Mouse (Mus musculus): Measurements from ENCODE around the gene Raver2. TPM values are rescaled to one million over a fixed set of nuclear protein-coding genes. Genes with fewer than 3 reads are reported as not detected.

Raver2 gene
- total and polyA plus RNA-seq, 3 experiments, result 0.04 TPM; not detected in 2

DNA sequence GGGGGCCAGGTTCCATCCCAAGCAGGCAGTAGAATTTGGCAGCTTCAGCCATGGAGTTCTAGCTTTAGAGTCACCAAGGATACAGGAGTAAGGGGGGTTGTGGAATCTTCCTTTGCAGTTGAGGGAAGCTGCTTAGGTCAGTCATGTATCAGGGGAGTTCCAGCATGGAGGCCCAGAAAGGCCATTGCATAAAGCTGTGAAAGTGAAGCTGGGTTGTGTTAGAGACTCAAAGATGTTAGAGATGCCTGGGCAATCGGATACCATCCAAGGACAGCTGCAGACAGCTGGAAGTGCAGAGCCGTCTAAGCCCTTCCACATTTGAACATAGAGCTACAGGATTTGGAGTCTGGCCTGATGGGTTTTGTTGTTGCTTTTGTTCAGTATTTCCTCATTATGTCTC, 25.1 kb upstream of the Raver2 start:
- DNase-seq (ENCODE audit: extremely low read depth), result no peak

DNA sequence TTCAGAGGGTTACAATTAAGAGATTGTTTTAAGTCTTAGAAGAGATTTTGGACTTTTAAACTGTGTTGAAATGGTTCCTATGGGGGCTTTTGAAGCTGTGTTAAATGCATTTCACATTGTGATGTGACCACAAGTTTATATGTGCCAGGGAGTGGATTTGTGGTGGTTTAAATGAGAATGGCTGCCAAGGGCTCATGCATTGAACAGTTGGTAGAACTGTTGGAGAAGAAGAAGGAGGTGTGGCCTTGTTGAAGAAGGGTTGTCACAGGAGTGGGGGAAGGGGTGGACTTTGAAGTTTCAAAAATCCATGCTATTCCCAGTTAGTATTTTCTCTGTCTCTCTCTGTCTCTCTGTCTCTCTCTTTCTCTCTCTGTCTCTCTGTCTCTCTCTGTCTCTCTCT, 24.6 kb upstream of the Raver2 start:
- Histone ChIP-seq H3K9me3 (replicated peaks; ENCODE audit: low read length) (no peaks in the 10 kb centered on the region), H3K4me3 (replicated peaks in 1 of 3; ENCODE audit: low read depth in 2 of 3, low read length in 2 of 3, poor library complexity in 1 of 3) (no peak overlapping the region), H3K4me2 (ENCODE audit: insufficient read depth, low read depth, poor library complexity, severe bottlenecking) (no peak overlapping the region), H3K4me1 (ENCODE audit: control insufficient read depth in 1 of 2, insufficient read depth in 2 of 2) (no peaks in the 10 kb centered on the region), H3K27ac (ENCODE audit: insufficient read depth, low read depth) (no peak overlapping the region), H3K36me3 (replicated peaks in 1 of 2; ENCODE audit: control insufficient read depth in 1 of 2, insufficient read depth in 1 of 2, low read length in 1 of 2) (no peaks in the 10 kb centered on the region), H3K27me3 (replicated peaks) (no peaks in the 10 kb centered on the region), H3K79me2 (replicated peaks; ENCODE audit: control insufficient read depth, extremely low read depth, insufficient read depth, poor library complexity, severe bottlenecking) (no peaks in the 10 kb centered on the region), H3K9ac (ENCODE audit: insufficient read depth, low read depth) (no peak overlapping the region)
- DNase-seq (ENCODE audit: extremely low read depth), result no peak
- in situ Hi-C loops (cut with MboI; ENCODE audit: low pct_ligation_motif_present, low pct_unique_long_range_greater_than_20kb, low sequenced_read_pairs), result no loop called here
- dilution Hi-C loops (cut with MboI; ENCODE audit: extremely low pct_ligation_motif_present, extremely low pct_unique_long_range_greater_than_20kb, low sequenced_read_pairs), result no loop called here
- TF ChIP-seq ZC3H11A (IDR thresholded peaks at IDR 0.05; ENCODE audit: low read depth, low read length) (no peak), JUND (conservative IDR thresholded peaks at IDR 0.05; ENCODE audit: low read depth, low read length) (no peak), MEF2A (IDR thresholded peaks at IDR 0.05; ENCODE audit: borderline replicate concordance, low read depth, low read length) (no peak)

More for the DNA sequence above, 25.1 kb upstream of the Raver2 start:
- no peaks in the 10 kb centered on the region for H3K79me2 ChIP-seq (replicated peaks; ENCODE audit: control insufficient read depth, extremely low read depth, insufficient read depth, poor library complexity, severe bottlenecking)
- no peak overlapping the region for H3K4me3 ChIP-seq (replicated peaks in 1 of 3; ENCODE audit: low read depth in 2 of 3, low read length in 2 of 3, poor library complexity in 1 of 3)
- H3K27ac ChIP-seq (ENCODE audit: insufficient read depth, low read depth), result no peak overlapping the region
- H3K4me2 ChIP-seq (ENCODE audit: insufficient read depth, low read depth, poor library complexity, severe bottlenecking), result no peak overlapping the region
- no peak for TF ChIP-seq MAZ (IDR thresholded peaks at IDR 0.05; ENCODE audit: low read depth, low read length)
- TF ChIP-seq E2F4 (IDR thresholded peaks at IDR 0.05; ENCODE audit: insufficient replicate concordance, low read depth, low read length), result no peak
- no peak for TF ChIP-seq MYC (IDR thresholded peaks at IDR 0.05; ENCODE audit: low read depth, low read length)
- no peak for TF ChIP-seq RAD21 (IDR thresholded peaks at IDR 0.05; ENCODE audit: low read depth, low read length)
- no peak for TF ChIP-seq JUN (IDR thresholded peaks at IDR 0.05; ENCODE audit: insufficient read depth, low read depth, low read length)
- no peak for TF ChIP-seq NELFE (IDR thresholded peaks at IDR 0.05; ENCODE audit: low read depth, low read length)
- TF ChIP-seq RCOR1 (conservative IDR thresholded peaks at IDR 0.05; ENCODE audit: low read depth, low read length), result no peak
- TF ChIP-seq BHLHE40 (IDR thresholded peaks at IDR 0.05; ENCODE audit: low read depth, low read length), result no peak
- TF ChIP-seq TBP (conservative IDR thresholded peaks at IDR 0.05; ENCODE audit: low read depth, low read length), result no peak
- no peaks in the 10 kb centered on the region for H3K36me3 ChIP-seq (replicated peaks in 1 of 2; ENCODE audit: control insufficient read depth in 1 of 2, insufficient read depth in 1 of 2, low read length in 1 of 2)
- H3K9me3 ChIP-seq (replicated peaks; ENCODE audit: low read length), result no peaks in the 10 kb centered on the region
- in situ Hi-C loops (cut with MboI; ENCODE audit: low pct_ligation_motif_present, low pct_unique_long_range_greater_than_20kb, low sequenced_read_pairs), result no loop called here
- H3K27me3 ChIP-seq (replicated peaks), result no peaks in the 10 kb centered on the region
- H3K9ac ChIP-seq (ENCODE audit: insufficient read depth, low read depth), result no peak overlapping the region
- dilution Hi-C loops (cut with MboI; ENCODE audit: extremely low pct_ligation_motif_present, extremely low pct_unique_long_range_greater_than_20kb, low sequenced_read_pairs), result no loop called here
- H3K4me1 ChIP-seq (ENCODE audit: control insufficient read depth in 1 of 2, insufficient read depth in 2 of 2), result no peaks in the 10 kb centered on the region

DNA sequence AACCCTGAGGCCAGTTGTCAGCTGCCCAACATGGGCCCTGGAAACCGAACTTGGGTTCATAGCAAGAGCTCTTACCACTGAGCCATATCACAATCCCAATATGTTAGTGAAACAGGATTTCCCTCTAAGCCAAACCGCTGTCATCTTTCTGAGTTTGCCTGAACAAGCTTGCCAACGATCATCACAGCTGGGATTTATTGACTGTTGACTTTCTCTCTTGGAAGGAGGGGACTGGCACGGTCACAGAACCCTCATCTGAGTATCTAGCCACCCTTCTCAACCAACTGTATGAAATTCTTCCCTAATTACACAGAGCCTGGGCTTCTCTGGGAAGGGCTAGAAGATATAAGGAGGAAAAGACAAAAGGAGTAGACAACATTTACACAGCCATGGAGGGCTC, 22.2 kb upstream of the Raver2 start:
- H3K4me3 ChIP-seq (replicated peaks in 1 of 3; ENCODE audit: low read depth in 2 of 3, low read length in 2 of 3, poor library complexity in 1 of 3), result no peak overlapping the region
- TF ChIP-seq NRF1 (IDR thresholded peaks at IDR 0.05; ENCODE audit: low read depth, low read length), result no peak
- TF ChIP-seq POLR2A (IDR thresholded peaks at IDR 0.05; ENCODE audit: low read depth, low read length), result no peak
- TF ChIP-seq ZC3H11A (IDR thresholded peaks at IDR 0.05; ENCODE audit: low read depth, low read length), result no peak
- no peak for TF ChIP-seq TCF12 (IDR thresholded peaks at IDR 0.05; ENCODE audit: low read depth, low read length)
- no peak for TF ChIP-seq MAX (IDR thresholded peaks at IDR 0.05; ENCODE audit: low read length)
- TF ChIP-seq ZKSCAN1 (IDR thresholded peaks at IDR 0.05; ENCODE audit: borderline replicate concordance, low read depth, low read length), result no peak
- no peak for TF ChIP-seq PAX5 (IDR thresholded peaks at IDR 0.05; ENCODE audit: low read length)
- no peak for TF ChIP-seq CHD2 (IDR thresholded peaks at IDR 0.05; ENCODE audit: low read length)
- TF ChIP-seq POLR2AphosphoS2 (IDR thresholded peaks at IDR 0.05; ENCODE audit: low read depth, low read length), result no peak
- no peak for TF ChIP-seq EP300 (IDR thresholded peaks at IDR 0.05; ENCODE audit: low read length)
- TF ChIP-seq IRF4 (IDR thresholded peaks at IDR 0.05; ENCODE audit: low read depth, low read length), result no peak
- no peak for TF ChIP-seq RAD21 (IDR thresholded peaks at IDR 0.05; ENCODE audit: low read depth, low read length)
- no peak for TF ChIP-seq GABPA (IDR thresholded peaks at IDR 0.05; ENCODE audit: insufficient replicate concordance, low read depth, low read length)
- TF ChIP-seq HCFC1 (IDR thresholded peaks at IDR 0.05; ENCODE audit: low read depth, low read length), result no peak
- no peak for TF ChIP-seq ETS1 (conservative IDR thresholded peaks at IDR 0.05; ENCODE audit: low read depth, low read length)
- TF ChIP-seq RCOR1 (conservative IDR thresholded peaks at IDR 0.05; ENCODE audit: low read depth, low read length), result no peak
- TF ChIP-seq E2F4 (IDR thresholded peaks at IDR 0.05; ENCODE audit: insufficient replicate concordance, low read depth, low read length), result no peak
- no peak for TF ChIP-seq BHLHE40 (IDR thresholded peaks at IDR 0.05; ENCODE audit: low read depth, low read length)
- H3K27ac ChIP-seq (ENCODE audit: insufficient read depth, low read depth), result no peak overlapping the region
- DNase-seq (ENCODE audit: extremely low read depth), result no peak
- dilution Hi-C loops (cut with MboI; ENCODE audit: extremely low pct_ligation_motif_present, extremely low pct_unique_long_range_greater_than_20kb, low sequenced_read_pairs) (no loop called here), in situ Hi-C loops (cut with MboI; ENCODE audit: low pct_ligation_motif_present, low pct_unique_long_range_greater_than_20kb, low sequenced_read_pairs) (no loop called here)
- no peaks in the 10 kb centered on the region for H3K4me1 ChIP-seq (ENCODE audit: control insufficient read depth in 1 of 2, insufficient read depth in 2 of 2)
- H3K36me3 ChIP-seq (replicated peaks in 1 of 2; ENCODE audit: control insufficient read depth in 1 of 2, insufficient read depth in 1 of 2, low read length in 1 of 2), result no peaks in the 10 kb centered on the region
- H3K4me2 ChIP-seq (ENCODE audit: insufficient read depth, low read depth, poor library complexity, severe bottlenecking), result no peak overlapping the region
- H3K9me3 ChIP-seq (replicated peaks; ENCODE audit: low read length), result no peaks in the 10 kb centered on the region
- no peaks in the 10 kb centered on the region for H3K79me2 ChIP-seq (replicated peaks; ENCODE audit: control insufficient read depth, extremely low read depth, insufficient read depth, poor library complexity, severe bottlenecking)
- H3K27me3 ChIP-seq (replicated peaks), result no peaks in the 10 kb centered on the region
- no peak overlapping the region for H3K9ac ChIP-seq (ENCODE audit: insufficient read depth, low read depth)
